Mouse (Mus musculus): ENCODE data around the gene Txlna.

Txlna gene

DNA sequence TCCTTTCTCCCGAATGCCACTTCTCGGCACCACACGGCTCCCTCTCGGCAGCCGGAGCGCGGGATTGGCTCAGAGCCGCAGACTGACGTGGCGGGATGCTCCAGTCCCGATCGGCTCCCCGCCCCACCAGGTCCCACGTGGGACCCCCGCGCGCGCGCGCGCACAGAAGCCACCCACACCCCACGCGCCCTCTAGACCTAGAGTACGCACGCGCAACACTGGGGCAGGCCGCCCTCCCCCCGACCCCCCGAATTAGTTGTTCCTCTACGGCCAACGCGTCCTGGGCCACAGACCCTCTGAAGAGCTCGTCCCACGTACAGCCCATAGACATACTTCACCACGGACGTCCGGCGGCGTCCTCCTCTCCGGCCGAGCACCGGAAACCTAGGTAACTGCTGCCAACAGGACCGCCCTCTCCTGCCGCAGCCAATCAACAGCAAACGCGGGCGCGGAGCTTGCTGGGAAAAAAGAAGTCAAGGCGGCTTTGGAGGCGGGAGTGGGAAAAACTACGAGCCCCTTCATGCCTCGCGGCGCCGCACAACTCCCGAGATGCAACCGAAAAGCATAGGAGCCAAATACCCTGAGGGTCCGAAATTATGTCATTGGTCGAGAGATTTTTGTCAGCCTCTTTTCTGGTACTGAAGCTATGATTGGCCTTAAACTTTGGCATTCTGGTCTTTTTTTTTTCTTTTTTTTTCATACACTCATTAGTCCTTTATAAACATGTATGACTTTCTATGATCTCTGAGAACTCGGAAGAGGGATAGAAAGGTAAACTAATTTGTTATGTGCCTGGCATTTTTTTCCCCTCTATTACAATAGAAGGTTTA is at the start of gene Txlna:
Gene Txlna, minus strand, starts transcription at position 428 of the 830 bp plus-strand sequence.
- DNase-seq (ENCODE audit: low spot score in 2 of 2): peak; percentile 92 to 94

DNA sequence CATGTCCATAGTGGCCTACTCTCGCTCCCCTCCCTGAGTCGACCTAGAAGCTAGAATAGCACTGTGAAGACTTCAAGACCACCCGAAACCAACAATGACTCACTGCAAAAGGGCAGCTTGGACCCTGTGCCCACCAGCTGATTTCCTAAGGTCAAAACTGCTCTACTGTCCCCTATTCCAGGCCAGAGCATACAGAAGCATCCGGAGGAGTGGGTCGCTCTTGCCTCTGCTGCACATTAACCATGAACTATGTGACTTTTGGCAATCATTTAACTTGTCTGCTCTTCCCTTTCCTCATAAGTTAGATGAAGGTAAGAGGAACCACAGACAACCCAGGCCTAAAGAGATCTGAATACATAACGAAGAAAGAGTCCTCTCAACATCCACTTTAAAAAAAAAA is 43.7 kb upstream of the Txlna start:
- DNase-seq (ENCODE audit: low spot score in 2 of 2): no peak

- no peak for DNase-seq (ENCODE audit: low spot score in 2 of 2)
Observed at GRCm38 (mm10) chr4:129683901-129684493, 43.1 kb upstream of the Txlna start.

DNA sequence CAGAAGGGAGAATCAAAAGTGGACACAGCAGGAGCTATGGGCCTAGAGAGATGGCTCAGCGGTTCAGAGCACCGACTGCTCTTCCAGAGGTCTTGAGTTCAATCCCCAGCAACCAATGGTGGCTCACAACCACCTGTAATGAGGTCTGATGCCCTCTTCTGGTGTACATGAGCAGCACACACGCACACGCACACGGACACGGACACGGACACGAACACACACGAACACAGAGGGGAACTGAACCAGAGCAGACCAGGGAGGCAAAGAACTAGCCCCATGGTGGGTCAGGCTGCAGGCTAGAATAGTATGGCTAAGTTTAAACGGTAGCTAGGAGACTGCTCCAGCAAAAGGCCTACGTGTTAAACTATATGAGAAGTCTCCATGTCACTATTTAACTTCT is 41.0 kb upstream of the Txlna start:
- no peak for DNase-seq (ENCODE audit: low spot score in 2 of 2)

GRCm38 (mm10) chr4:129672878-129673449 is 32.1 kb upstream of the Txlna start:
- DNase-seq (ENCODE audit: low spot score in 2 of 2): no peak

GRCm38 (mm10) chr4:129672083-129672877 is 31.4 kb upstream of the Txlna start, which contains the start of gene Kpna6:
TSS of gene Kpna6 (minus strand) at chr4:129672767.
- peak; percentile 81 to 92 for DNase-seq (ENCODE audit: low spot score in 2 of 2)

DNA sequence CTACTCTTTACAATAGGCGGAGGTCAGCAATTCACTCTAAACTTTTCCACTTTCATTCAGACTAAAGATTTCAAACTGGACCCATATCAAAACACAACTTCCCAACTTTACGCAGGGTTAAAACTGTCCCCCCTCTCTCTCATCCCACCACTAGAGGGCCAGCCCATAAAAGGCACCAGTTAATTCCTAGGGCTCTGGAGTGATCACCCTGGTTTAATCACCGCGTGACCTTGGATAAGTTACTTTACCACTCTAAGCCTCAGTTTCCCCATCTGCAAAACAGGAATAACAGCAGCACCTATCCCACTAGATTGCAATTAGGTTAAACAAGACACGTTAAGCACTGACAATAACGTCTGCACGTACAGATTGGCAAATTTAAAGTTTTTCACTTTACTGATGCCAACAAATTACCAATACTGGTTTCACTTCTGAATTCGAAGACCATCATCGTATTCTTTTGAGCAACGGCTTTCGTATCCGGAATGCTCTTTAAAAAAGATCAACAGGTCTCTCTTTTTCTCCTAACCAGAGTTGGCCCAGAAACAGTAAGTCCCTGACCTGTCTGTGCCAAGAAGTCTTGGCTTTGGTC is 30.7 kb upstream of the Txlna start:
- DNase-seq (ENCODE audit: low spot score in 2 of 2): peak in 1 of 2 experiments; percentile 20

- no peak for DNase-seq (ENCODE audit: low spot score in 2 of 2)
Observed at GRCm38 (mm10) chr4:129662255-129662813, 21.5 kb upstream of the Txlna start.

DNA sequence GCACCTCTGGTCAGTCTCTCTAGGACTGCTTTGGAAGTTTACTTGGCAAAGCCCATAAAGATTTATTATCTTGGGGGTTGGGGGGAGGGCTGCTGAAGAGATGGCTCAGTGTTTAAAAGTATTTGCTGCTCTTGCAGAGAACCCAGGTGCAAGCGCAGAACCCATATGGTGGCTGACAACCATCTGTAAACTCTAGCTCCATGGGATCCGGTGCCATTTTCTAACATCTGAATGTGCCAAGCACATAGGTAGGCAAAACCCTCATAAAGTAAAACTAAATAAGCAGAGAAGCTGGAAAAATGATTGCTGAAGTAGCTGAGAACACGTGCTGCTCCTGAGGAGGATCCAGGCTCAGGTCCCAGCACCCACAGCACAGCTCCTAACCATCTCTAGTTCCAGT is 20.7 kb upstream of the Txlna start:
- no peak for DNase-seq (ENCODE audit: low spot score in 2 of 2)

- DNase-seq (ENCODE audit: low spot score in 2 of 2): no peak
Observed at GRCm38 (mm10) chr4:129654770-129655169, 13.9 kb upstream of the Txlna start.

DNA sequence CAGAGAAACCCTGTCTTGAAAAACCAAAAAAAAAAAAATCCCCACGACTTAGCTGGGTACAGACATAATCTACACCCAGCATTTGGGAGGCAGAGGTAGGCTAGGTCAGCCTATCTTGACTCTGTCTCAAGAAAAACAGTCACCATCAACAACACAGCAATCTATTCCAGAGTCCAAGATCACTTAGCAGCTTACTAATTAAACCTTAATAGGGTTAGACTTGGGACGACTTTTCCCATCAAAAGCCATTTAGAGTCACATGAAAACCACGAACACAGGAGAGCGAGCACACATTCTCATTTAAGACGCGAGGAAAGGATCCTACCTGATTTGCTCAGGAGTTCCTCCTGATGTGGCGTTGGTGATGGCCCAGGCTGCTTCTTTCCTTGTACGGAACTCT is 9.5 kb upstream of the Txlna start:
- no peak for DNase-seq (ENCODE audit: low spot score in 2 of 2)

- no peak for DNase-seq (ENCODE audit: low spot score in 2 of 2)
Observed at GRCm38 (mm10) chr4:129648656-129649055, 7.8 kb upstream of the Txlna start.

DNA sequence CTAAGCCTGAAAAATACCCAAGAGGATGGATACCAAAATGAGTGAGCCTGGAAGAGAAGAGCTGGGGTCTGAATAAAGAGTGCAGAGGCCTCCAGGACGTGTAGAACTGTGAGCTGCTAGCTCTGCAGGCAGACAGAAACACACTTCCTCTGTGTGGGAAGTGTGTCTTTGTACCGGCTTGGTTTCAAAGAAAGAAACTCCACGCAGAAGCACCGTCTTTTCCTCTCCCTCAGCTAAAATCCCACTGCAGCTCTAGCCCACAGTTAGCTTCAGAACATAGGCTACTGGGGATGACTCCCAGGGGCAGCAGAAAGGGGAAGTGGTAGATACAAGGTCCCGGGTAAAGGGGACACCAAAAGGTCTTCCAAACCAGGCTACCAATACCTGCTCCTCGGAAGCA is 4.3 kb upstream of the Txlna start:
- no peak for DNase-seq (ENCODE audit: low spot score in 2 of 2)

DNA sequence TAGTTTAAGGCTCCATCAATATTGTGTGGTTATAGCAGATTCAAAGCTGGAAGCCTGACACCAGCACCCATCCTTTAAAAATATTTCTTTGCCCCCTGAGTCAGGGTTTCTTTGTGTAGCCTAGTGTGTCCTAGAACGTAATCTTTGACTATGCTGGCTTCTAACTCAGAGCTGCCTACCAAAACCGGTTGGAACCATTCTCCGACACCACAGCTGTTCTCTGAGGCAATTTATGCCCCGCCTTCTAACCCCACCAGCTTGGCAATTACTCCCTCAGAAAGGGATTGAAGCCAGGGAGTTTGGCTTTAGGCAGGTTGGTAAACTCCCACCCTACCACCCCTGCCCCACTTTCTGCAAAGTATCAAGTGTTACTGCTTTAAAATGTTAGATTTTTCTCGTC is 891 bp upstream of the Txlna start:
- DNase-seq (ENCODE audit: low spot score in 2 of 2): no peak

DNA sequence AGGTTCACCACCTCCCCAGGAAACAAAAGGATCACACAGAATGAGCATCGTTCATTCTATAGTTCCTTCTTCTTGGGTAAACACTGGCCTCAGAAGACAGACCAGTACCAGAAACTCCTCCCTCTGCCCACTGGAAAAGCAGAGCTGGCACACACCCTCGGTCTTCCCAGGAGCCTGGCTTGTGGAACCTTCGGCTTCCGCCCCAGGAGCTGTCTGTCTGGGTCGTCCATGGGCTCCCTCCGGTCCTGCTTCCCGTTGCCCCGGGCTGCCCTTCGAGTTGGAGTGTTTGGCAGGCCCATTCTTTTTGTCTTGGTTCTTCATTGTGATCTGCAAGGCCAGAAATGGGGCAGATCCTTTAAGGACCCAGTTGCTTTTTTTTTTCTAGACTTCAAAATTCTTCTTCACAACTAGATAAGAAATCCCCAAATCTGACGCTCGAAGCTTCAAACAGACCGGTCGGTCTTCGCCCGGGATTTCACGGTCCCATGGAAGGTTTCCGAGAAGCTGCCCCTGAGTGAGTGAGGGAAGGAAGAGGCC is 696 bp downstream of the Txlna start:
- DNase-seq (ENCODE audit: low spot score in 2 of 2): peak in 1 of 2 experiments; percentile 19

GRCm38 (mm10) chr4:129639221-129639620 is 1.6 kb downstream of the Txlna start:
- no peak for DNase-seq (ENCODE audit: low spot score in 2 of 2)

GRCm38 (mm10) chr4:129633852-129634251 is 7.0 kb downstream of the Txlna start:
- DNase-seq (ENCODE audit: low spot score in 2 of 2): no peak

- DNase-seq (ENCODE audit: low spot score in 2 of 2): no peak
Observed at GRCm38 (mm10) chr4:129631867-129632266, 9.0 kb downstream of the Txlna start.

- DNase-seq (ENCODE audit: low spot score in 2 of 2): no peak
Observed at GRCm38 (mm10) chr4:129630944-129631343, 9.9 kb downstream of the Txlna start.

DNA sequence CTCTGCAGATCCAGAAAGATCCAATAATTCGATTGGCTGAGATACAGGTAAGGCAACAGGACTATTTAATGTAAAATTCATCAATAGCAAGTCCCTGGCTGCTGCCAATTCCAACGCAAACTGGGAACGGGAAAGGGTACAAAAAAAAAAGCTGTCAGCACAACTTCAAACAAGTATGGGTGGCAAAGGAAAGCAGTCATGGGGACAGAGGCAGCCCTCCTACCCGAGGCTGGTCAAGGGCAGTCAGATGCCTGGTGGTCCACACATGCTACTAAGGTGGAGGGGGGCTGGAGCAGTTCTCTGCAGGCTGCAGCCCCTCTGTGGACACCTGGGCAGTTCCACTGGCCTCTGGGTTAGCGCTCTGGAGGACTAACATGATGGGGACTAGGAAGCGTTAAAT is 14.8 kb downstream of the Txlna start:
- DNase-seq (ENCODE audit: low spot score in 2 of 2): no peak

DNA sequence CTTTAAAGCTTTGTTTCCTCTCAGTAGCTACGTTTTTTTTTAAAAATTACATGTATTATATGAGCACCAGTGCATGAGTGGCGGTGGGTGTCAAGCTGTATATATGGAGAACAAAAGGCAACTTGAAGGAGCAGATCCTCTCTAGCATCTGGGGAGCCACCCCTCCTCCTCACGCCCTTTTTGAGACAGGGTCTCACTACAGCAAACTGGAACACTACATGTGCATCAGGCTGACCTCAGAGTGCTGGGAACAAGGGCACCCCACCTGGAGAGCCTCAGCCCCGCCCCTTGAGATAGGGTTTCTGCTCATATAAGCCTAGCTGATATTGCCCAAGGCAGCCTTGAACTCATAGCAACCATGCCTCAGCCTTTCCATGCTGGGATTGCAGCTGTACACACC is 15.4 kb downstream of the Txlna start:
- DNase-seq (ENCODE audit: low spot score in 2 of 2): no peak

Data from urinary bladder, adult 18-20 months (tissue).